Mouse (Mus musculus): ENCODE results near the gene Ccdc149. TPM values are rescaled to one million over a fixed set of nuclear protein-coding genes. Genes with fewer than 3 reads are reported as not detected.

Ccdc149 gene
- polyA plus RNA-seq (2017; shearing (Covaris generic)) = not detected

GRCm38 (mm10) chr5:52470991-52471801, at the start of gene Ccdc149:
Ccdc149 (minus strand) TSS chr5:52471521.

DNA sequence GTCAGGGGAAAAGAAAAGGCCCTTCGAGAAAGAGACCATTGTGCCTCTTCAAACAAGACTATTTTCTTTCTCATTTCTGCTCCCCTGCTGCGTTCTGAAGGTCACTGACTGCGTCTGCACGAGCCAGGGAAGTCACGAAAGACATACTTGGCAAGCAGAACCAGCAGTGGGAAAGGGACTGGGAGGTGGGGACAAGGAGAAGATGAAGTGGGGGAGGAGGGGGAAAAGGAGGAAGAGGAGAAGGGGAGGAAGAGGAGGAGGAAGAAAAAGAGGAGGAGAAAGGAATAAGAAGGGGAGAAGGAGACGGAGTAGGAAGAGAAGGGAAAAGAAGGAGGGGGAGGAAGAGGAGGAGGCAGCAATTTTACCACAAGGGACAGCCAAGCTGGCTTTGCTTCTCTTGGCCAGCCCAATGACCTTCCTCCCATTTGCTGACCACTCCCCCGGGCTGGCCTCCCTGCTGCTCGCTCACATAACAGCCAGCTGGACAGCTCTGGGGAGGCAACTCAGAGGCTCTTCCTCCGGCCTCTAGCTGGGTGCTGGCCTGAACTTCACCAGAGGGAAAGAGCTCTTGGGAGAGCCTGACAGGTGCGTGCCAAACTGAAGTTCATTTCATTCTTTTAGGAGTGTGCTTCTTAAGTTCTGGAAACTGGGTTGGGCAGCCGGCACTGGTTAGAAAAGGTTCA, 107.7 kb downstream of the Ccdc149 start, which contains the start of gene Sod3:
Sod3 (plus strand) TSS at position 324 of the 683 bp plus-strand sequence.

Other genes with a start within 250 kb of the Ccdc149 start
- gene Sod3, start 107.7 kb downstream of the Ccdc149 start, polyA plus RNA-seq (2017; shearing (Covaris generic)) = 0.10 TPM
- not detected for gene Lgi2, start 94.9 kb upstream of the Ccdc149 start, polyA plus RNA-seq (2017; shearing (Covaris generic))
- 9.2 TPM for gene Sepsecs, start 198.2 kb upstream of the Ccdc149 start, polyA plus RNA-seq (2017; shearing (Covaris generic))

Measured in effector memory CD4-positive, alpha-beta T cell, adult 5 months (primary cell).